Mouse (Mus musculus): ENCODE measurements around the gene Lxn.
A peak's percentile ranks its signal among the peaks of the same experiment; 100 is the strongest.

The Lxn gene

DNA sequence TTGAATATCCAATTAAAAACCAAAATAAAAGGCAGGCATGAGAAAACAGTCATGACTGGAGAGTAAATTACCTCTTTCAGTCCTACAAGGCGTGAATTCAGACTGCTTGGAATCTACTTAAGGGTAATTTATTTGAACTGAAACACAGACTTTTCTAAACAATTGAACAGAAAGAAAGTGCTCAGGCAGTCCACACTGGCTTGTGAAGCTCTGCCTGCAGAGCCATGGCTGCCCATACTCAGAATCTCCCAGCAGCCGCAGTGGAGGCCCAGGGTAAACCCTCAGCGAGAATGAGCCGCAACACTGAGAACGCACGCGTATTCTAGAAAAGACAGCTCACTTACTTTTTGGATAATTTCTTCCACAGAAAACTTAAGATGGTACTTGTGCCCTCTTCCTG lies 1.7 kb downstream of the Lxn start:
- no peak for DNase-seq (ENCODE audit: low read depth)

DNA sequence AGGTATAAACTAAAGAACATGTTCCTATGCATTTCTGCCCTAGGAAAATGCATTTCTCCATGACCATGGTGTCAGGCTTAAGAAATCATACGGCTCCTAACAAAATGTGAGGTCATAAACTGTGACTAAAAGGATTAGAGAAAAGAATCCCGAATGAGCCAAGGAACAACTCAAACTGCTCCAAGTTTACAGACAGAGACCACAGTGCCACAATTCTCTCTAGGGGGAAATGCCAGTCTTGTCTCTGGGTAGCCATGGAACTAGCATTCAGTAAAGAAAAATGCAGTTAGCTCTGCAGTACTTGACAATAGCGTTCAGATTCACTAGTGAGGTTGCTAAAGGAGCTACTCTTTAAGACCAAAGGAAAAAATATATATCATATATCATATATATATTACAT lies 3.8 kb downstream of the Lxn start:
- no peak for DNase-seq (ENCODE audit: low read depth)

DNA sequence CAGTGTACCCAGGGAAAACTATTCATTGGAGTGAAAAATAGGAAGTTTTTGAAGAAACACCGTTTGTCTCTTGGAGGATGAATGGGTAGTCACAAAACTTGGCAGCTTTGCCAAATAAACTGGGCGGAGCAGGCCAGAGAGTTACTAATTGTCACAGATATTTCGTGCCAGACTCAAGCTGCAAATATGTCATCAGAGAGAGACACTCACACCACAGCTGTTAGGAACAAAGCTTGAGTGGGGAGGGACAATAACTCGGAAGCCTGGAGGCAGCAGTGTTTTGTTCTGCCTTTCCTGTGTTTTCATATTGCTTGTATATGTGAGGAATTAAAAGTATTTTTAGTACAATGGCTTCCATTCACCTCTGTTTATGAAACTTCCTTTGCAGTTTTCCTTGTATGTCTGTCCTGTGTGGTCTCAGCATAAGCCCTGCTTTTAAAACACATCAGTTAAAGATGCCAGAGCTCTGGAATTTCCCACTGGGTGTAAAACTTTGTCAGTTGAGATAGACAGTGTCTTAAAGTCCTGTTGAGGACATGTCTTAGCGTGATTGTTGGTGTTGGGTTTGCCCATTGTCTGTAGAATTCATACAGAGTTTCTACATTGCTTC lies 13.0 kb downstream of the Lxn start:
- DNase-seq (ENCODE audit: low read depth): peak; percentile 19

DNA sequence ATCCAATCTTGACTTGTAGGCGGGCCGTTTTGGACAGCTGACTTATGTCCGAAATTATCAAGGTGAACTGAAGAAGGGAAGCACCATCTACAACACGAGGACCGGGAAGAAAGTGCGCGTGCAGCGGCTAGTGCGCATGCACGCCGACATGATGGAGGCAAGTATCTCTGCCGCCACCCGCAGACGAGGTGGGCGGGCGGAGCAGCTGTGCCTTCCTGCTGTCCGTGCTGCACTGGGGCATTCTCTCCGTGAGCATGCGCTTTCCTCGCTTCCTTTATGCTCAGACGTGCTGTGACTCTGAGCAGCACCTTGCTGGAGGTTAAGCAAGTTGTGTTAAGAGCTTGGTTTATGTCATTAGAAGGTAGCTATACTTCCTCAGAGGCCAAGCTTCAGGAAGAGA lies 14.1 kb downstream of the Lxn start:
- no peak for DNase-seq (ENCODE audit: low read depth)

DNA sequence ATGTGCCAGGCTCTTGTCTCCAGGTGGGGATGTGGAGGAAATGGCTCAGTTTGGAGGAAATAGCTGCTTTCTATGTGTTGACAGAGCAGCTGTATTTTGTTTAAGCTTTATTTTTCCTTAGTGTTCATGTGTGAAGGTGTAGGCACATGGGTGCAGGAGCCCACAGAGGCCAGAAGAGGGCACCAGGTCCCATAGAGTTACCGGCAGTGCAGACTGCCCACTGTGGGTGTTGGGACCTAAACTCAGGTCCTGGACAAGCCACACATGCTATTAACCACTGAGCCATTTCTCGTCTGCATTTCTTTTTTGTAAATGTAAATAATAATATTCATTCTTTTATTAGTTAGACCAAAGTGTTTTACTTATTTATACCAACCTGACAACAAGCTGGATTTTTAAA lies 16.6 kb downstream of the Lxn start:
- DNase-seq (ENCODE audit: low read depth): no peak

DNA sequence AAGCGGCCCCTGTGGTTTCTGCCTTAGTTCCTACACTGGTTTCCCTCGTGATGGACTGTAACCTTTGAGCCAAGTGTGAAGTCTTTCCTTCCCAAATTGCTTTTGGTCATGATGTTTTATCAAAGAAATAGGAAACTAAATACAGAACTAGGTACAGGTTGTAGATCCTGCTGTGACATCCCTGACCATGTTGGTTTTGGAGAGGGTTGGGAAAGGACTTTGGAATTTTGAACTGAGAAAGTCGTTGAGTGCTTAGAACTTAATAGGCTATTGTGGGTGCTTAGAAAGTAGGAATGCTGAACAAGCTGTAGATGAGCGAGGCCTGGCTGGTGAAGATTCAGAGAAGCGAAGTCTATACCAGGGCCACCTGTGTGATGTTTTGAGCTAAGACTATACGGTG lies 29.7 kb downstream of the Lxn start:
- no peak for DNase-seq (ENCODE audit: low read depth)

DNA sequence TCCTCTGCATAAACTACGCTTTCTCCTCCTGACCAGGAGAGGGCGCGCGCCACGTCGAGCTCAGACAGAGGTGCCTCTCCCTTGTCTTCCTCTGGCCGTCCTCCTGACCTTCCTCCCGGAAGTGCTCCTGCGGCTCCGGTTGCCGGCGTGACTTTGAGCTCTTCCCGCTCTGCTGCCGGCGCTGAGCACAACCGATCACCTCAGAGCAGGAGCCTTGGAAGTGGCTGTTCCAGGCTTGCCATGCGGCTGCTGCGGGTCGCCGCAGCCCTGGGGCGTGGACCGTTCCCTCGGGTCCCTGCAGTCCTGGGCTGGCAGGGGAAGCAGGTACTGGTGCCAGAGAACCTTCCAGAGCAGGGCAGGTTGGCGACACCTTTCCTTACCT lies 33.7 kb downstream of the Lxn start, which contains the start of gene Gfm1:
Gene Gfm1 (plus strand): TSS at position 98 of the 382 bp plus-strand sequence.
- peak; percentile 91 for DNase-seq (ENCODE audit: low read depth)

DNA sequence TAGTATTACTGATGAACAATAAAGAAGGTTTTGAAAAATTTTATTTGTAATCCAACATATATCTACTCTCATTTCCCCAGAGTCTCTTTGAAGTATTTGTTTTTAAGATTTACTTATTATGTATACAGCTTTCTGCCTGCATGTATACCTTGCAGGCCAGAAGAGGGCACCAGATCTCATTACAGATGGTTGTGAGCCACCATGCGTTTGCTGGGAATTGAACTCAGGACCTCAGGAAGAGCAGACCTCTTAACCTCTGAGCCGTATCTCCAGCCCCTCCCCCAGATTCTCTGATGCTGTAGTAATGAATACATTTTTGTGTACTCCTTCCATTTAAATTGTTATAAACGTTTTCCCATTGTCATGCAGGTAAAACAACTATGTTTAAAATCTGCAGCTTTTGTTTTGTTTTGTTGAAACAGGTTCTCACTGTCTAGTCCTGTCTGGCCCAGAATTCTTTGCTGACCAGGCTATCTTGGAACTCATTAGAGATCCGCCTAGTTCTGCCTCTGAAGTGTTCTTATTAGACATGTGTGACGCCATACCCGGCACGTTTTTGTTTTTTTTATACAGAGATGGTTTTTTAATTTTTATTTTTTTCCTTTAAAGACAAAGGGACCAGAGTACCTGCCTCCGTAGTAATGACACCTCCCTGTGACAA lies 34.3 kb downstream of the Lxn start:
- no peak for DNase-seq (ENCODE audit: low read depth)
